Mouse (Mus musculus): ENCODE data around the gene Fkrp.

Gene Fkrp

DNA sequence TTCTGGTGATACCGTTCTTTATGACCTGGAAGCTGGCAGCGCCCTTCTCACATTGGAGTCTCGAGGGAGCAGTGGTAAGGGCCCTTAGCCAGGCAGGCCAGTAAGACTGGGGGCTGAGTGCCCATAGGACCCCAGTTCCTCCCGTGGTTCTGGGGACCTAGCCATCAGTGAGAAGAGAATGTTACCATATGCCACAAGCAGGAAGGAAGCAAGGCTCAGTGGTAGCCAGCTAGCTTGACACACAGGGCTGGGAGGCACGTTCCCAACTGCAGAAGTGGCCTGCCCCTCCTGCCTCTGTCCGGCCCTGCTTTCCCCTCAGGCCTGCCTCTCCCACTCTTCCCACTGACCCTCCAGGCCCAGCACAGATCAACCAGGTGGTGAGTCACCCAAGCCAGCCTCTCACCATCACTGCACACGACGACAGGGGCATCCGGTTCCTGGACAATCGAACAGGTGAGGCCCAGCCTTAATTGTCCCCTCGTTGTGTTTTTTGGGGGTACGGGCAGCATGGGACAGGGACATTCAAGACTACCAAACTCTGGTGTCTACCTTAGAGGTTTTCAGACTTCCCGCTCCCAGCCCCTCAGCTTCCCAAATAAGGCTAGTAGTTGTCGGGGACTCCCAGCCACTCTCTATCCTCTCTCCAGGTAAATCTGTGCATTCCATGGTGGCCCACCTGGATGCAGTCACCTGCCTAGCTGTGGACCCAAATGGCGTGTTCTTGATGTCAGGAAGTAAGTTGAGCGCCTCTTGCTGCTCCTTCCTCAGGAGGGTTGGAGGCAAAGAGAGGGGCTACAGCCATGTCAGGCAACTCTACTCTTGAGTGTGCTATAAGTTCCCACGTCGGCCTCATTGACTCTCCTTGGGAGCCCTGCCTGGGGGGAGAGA is 21.6 kb upstream of the Fkrp start:
- no peak for DNase-seq (ENCODE audit: low spot score in 2 of 2)

DNA sequence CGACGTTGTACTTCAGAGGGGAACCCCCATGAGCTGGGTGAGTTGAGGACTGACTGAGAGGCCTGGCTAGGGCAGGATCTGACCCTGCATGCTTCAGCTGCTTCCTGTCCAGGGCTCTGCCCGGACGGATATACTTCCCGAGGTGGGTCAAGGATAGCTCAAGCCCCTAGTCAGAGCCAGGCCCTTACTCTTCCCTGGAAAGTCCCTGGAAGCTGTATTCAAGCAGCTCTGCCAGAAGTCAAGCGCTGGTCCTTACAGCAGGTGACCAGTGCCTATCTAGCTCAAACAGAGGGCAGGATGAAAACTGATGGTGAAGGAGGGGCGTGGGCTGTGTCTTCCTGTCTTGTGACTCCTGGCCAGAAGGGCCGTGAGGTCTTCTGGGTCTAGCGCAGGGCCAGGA is 13.9 kb upstream of the Fkrp start:
- no peak for DNase-seq (ENCODE audit: low spot score in 2 of 2)

DNA sequence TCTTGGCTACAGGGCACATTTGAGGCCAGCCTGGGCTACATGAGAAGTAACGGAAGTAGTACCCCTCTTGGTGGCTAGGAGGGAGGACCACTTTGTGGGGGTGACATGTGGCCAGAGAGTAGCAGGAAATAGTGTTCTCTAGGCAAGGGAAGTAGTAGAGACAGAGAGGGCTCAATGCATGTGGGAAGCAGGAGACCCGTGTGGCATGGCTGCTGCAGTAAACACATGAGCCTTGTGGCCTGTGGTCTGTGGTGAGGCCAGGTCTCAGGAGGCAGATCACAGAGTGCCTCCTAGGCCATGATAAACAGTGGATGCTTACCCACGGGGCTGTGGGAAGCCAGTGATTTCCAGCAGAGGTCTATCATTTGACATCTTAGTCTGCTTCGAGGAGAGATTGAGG is 10.7 kb upstream of the Fkrp start:
- no peak for DNase-seq (ENCODE audit: low spot score in 2 of 2)

DNA sequence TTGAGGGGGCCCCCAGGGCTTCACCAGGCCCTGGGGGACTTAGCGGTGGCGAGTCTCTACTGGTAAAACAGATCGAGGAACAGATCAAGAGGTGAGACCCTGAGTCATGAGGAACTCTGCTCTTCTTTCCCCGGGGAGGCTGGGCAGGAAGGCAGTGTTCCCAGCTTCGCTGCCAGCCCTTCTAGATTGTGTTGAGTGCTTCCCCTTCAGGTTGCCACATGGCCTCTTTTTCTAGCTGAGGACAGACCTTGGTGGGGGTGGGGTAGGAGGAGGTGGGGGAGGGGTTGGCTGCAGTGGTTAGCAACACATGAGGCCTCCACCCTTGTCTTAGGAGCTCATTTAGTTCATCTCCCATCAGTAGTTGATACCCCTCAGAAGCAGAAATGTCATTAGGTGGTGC is 10.0 kb upstream of the Fkrp start:
- DNase-seq (ENCODE audit: low spot score in 2 of 2) = no peak

DNA sequence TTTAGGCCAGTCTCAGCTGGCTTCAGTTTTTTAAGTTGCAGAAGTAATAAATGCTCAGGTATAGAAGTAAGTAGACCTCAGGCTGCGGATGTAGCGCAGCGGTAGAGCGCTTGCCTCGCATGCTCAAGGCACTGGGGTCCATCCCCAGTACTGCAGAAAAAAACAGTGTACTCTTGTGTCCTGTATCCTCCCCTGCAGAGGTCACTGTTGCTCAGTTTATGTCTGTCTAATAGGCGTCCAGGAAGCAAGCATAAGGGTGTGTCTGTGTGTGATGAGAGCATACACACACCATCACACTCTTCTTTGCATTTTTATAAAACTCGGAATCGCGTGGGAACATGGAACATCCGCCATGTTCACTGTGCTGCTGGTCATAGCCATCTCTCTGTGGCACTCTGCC is 9.3 kb upstream of the Fkrp start:
- DNase-seq (ENCODE audit: low spot score in 2 of 2) = peak in 1 of 2 experiments; percentile 61

DNA sequence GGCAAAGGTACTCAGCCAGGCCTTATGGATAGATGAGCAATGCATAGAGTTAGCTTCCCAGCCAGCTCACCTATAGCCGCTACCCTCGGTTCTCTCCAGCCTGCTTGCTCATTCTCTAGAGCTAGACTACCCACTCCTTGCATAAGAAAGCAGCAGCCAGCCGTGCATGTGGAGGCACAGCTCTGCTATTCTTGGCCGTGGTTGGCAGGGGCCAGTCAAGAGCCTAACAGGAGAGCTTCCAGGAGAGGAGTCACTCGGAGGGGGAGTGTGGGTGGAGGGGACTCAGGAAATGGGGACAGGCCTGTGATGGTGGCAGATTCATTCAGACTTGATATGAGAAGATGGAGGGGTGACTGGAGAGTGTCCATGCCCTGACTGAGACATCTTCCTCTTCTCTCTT is 7.2 kb upstream of the Fkrp start:
- no peak for DNase-seq (ENCODE audit: low spot score in 2 of 2)

DNA sequence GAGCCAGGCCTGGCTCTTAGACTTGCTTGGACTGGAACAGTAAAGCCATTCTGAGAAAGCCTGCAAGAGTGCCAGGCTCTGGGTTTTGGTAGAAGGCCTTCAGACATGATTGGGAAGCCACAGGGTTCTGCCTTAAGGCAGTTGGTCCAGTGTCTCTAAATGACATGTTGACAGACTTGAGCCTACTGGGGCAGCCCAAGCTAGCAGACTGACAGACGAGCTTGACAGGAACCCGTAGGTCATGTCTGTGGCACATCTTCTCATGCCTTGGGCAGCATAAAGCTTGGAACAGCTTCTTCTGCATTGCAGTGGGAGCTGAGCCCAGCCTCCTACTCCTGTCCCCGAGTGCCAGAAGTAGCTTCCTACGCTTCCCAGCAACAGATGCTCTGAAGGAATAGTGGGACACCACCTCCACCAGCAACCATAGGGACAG is 5.2 kb upstream of the Fkrp start:
- no peak for DNase-seq (ENCODE audit: low spot score in 2 of 2)

DNA sequence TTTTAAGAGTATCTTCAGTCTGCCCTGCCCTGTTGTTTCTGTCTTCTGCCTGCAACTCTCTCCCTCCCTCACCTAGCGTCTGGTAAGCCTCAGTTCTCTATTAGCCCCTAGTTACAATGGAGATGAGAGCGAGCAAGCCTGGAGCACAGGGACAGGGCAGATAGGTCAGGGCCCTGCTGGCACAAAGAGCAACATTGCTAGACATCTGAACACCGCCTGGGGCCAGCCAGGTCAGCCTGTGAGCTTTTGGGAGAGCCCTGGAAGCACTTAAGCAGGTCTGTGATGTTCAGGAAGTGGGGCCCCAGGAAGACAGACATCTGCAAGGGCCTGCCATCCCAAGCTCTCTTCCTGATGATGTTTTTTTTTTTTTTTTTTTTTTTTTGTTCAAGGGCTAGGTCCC is 4.6 kb upstream of the Fkrp start:
- DNase-seq (ENCODE audit: low spot score in 2 of 2) = no peak

DNA sequence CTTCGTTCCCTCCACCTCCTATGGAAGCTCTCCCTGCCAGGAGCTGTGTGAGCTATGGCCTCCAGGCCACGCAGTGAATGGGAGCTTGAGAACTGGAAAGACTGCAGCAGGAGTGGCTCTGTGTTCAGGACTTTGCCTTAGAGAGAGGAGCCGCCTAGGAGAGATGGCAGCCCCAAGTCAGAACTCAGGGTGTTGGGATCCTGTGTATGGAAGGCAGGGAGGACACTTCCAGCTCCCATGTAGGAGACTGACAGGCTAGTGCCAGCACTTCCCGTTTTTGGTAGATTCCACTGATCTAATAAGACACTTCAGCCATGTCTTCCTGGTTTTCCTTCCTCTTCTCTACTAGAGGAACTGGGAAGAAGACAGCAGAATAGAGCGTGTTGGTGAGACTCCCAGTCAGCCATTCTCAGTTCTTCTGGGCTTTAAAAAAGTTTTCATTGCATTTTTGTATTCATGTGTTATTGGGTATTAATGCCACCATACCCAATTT is 3.8 kb upstream of the Fkrp start:
- no peak for DNase-seq (ENCODE audit: low spot score in 2 of 2)

DNA sequence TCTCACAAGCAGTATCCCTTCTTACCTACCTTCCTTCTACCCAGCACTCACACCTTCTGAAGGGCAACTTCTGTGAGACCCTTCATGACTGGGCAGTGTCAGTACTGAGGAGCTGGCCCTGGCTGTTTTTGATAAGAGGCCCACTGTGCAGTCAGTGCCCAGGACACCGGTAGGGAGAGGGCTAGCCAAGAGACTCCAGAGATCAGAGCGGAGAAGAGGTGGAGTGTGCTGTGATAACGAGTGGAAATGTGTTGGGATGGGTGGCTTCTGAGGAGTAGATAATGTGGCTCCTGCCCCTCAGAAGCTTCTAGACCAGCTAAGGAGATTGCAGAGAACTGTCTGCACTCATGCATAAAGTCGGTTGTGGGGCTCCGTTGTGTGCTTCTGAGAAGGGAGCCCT is 3.3 kb upstream of the Fkrp start:
- DNase-seq (ENCODE audit: low spot score in 2 of 2) = no peak

DNA sequence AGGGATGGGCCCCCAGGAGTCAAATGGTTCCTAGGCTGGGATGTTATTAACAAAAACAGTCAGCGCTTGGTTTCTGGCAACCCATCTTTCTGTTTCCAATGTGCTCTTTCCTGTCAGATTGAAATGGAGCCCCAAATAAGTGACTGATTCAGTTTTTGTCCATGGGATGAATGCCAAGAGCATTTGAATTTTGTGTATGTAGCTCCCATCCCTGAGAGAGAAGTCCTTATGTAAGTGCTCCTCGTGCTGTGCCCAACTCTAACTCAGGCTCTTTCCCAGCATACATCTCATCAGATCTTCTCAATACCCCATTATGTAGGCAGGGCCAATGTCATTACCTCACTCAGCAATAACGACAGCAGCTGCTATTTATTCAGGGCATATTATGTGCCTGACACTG is 1.2 kb upstream of the Fkrp start:
- DNase-seq (ENCODE audit: low spot score in 2 of 2) = no peak

DNA sequence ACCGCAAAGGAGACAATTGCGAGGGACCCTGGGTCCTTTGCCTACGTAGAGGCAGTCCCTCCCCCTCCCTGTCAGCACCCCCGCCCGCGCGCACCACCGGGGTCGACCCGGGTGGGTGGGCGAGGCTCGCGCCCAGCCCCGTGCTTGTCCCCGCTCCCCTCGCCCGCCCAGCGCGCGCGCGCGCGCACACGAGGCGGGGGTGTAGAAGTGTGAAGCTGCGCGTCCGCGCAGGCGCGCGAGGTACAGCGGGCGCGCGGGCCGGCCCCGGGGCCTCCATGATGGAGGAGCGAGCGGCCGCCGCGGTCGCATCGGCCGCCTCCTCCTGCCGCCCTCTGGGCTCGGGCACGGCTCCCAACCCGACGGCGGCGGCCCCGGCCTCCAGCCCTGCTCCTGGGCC is 456 bp downstream of the Fkrp start:
- peak; percentile 74 to 81 for DNase-seq (ENCODE audit: low spot score in 2 of 2)

DNA sequence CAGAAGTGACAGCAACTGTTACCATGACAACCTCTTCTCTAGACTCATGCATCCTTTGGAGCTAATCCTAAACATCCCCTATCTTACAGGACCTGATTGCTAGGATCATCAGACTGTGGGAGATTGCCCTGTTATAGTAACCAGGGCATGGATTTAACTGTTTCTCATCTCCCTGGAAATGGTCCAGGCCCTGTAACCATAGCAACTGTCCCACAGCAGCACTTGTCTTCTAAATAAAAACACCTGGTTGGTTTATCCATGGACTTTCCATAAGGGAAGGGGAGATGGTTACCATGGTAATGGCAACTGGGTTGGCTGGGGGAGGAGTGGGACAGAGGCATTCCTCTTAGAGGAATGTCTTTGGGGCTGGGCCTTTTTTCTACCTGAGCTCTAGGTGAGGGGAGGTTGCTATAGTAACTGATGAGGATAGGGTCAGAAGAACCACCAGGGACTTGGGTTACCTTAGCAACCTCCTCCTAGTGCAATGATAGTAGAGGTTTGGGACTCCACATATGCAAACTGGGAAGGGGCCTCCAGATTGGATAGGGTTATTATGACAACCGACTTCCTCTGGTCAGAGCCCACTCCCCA is 1.1 kb downstream of the Fkrp start, which contains the start of gene Strn4:
Strn4 (plus strand) TSS at position 539 of the 591 bp plus-strand sequence.
- no peak for DNase-seq (ENCODE audit: low spot score in 2 of 2)

DNA sequence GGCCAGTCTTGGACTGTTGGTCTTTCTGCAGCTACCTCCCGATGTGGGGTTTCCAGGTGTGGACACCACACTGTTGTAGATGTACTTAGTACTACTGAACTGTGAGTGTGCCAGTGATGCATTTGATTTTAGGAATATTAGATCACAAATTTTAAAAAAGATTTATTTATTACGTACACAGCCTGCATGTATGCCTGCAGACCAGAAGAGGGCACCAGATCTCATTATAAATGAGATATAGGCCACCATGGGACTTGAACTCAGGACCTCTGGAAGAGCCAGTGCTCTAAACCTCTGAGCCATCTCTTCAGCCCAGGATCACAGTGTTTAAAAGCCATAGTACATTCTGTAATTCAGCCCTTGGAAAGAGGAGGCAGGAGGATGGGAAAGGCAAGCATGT is 4.0 kb downstream of the Fkrp start:
- no peak for DNase-seq (ENCODE audit: low spot score in 2 of 2)

DNA sequence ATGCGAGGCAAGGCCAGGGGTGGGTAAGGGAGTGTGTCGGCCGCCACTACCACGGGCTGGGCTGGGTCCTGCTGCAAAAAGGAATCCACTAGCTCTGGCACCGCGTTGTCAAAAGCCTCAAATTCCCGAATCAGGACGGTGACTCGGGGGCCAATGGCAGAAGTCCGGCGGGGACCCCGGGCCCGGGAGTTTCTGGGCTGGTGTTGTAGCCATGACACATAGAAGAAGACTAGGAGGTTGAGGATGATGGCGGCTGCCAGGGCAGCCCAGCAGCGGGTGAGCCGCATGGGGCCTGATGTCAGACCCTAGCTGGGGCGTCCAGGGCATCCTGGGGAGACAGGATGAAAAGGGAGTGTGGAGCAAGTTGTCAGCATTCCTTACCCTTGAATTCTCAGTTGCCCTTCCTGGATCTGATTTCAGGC is 4.9 kb downstream of the Fkrp start:
- DNase-seq (ENCODE audit: low spot score in 2 of 2) = no peak

DNA sequence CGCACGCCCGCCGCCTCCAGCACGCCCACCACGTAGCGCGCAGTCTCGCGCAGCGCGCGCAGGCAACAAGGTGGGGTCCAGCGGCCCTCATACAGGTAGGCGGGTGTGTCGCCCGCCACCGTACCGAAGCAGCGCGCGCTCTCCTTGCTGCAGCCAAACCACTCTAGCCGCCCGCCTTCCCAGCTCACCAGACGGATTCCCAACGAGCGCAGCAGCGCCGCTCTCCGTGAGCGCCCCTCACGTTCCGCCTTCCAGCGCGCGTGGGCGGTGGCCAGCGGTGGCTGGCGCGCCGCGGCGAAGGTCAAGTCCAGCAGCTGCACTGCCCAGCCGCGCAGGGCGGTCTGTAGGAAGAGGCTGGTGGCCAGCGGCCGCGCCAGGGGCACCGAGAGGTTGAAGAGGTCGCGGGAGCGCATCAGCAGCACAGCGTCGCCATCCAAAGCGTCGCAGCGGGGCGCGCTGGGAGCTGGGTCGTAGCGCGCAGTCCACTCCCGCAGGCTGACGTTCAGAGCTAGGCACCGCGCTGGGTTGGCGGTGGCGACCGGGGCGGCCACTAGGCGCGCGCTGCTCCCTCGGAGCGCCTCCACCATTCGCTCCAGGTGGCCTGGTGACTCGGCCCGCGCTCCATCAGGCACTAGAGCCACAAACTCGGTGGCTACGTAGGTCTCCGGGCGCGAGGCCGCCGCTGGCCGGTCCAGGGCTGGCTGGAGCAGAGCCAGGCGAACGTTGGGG is 5.4 kb downstream of the Fkrp start:
- DNase-seq (ENCODE audit: low spot score in 2 of 2) = no peak

DNA sequence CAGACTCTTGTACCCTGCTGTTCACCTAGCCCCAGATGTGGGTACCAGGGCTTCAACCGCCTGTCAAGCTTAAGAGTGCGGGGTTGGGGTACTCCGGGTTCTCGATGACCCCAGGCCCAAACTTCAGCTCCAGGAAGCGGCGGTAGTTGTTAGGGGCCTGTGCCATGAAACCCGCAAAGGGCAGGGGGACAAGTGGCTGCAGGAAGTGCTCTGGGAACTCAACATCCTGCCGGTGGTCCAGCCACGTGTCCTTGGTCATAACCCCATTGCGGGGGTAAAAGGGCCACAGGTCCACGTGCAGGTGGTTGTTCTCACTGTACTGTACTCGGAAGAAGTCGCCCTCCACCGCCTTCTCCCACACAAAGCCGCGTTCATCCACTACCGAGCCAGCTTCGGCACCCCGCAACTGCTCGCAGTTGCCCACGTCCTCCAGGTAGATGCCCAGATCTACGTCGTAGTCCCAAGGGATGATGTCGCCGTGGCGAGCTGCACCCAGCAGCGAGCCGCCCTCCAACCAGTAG is 6.1 kb downstream of the Fkrp start:
- DNase-seq (ENCODE audit: low spot score in 2 of 2) = no peak

DNA sequence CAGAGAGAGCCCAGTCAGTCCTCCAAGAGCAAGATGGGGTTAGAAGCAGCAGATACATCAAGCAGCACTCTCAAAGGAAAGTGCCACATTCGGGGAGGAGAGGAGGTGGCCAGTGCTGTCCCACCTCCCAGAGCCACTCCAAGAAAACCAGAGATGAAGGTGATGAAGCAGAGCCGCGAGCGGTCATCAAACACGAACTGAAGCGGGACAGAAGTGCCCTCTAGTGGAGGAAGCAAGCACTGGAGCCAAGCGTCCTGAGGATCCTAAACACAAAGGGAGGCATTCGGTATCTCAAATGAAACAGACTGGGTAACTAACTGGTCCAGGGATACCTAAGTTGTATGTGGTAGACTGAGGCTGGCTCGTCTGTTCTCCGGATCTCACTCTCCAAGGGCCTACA is 6.8 kb downstream of the Fkrp start:
- DNase-seq (ENCODE audit: low spot score in 2 of 2) = peak in 1 of 2 experiments; percentile 57

DNA sequence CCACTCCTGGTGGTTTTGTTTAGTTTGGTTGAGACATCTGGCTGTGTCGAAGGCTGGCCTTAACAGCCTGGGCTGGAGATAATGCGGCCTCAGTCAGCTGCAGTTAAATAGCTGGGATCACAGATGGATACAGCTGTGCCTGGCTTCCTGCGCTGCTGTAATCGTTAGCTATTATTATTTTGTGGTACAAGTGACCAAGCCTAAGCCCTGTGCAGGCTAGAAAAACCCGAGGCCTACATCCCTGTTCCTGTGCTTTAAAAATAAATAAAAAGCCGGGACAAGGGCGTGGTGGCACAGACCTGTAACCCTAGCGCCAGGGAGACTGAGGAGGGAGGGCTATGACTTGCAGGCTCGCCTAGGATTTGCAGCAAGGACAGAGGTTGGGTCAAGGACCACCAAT is 7.9 kb downstream of the Fkrp start:
- DNase-seq (ENCODE audit: low spot score in 2 of 2) = no peak

DNA sequence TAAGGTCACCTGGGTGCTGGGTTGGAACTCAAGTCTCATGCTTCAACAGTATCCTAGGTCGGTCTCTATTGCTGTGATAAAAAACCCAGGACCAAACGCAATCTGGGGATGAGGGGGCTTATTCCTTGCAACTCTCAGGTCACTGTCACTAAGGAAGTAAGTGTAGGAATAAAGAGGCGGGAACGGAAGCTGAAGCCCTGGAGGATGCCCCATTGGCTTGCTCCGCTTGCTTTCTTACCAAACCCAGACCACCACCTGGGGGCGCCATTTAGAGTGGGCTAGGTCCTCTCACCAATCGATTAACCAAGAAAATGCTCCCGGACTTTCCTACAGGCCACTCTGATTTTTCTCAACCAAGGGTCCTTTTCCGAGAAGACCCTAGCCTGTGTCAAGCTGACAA is 8.6 kb downstream of the Fkrp start:
- peak in 1 of 2 experiments; percentile 39 for DNase-seq (ENCODE audit: low spot score in 2 of 2)

DNA sequence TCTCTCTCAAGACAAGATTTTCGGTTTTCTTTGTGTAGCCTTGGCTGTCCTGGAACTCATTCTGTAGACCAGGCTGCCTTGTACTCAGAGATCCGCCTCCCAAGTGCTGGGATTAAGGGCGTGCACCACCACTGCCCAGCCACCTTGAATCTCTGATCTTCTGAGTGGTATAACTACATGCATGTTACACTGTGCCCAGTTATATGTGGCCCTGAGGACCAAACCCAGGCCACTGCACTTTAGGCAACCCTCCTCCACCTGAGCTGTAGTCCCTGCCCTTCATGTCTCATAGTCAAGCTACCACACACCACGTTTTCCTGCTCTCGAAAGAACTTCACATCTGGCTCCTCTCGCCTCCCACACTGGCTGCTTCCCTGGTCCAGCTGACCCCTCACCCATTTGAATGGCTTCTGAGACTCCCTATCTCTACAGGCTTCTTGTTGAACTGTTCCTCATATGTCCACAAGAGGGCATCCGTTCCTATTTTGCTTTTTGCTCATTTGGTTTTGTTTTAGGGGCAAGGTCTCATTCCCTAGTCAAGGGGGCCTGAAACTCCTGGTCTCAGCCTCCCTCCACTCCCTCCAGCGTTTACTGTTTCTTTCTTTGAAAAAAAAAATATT is 12.0 kb downstream of the Fkrp start:
- DNase-seq (ENCODE audit: low spot score in 2 of 2) = peak in 1 of 2 experiments; percentile 35

DNA sequence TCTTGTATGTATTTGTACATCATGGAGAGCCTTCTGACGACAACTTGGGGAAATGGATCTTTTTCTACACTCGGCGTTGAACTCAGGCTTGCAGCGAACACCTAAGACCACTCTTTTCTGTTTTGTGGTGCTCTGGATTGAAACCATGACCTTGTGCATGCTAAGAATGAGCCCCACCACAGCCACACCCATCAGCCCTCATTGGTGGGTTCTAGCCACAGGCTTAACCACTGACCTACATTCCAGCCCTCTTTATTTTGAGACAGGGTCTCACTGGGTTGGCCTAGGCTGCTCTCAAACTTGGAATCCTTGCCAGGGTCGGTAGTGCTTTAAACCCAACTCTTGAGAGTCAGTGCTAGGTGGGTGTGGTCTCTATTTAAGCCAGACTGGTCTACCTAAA is 21.6 kb downstream of the Fkrp start:
- peak; percentile 37 to 41 for DNase-seq (ENCODE audit: low spot score in 2 of 2)
